Mouse (Mus musculus) heart, postnatal 0 days (tissue): ENCODE data around the gene Ccdc93.

Experiments used
- CTCF ChIP-seq: IDR thresholded peaks from 2 replicates; pipeline ENCODE4 v1.5.1; 2016; ENCODE audit warnings: antibody characterized with exemption, control low read depth, low read depth
- EP300 ChIP-seq: IDR thresholded peaks from 2 replicates; pipeline ENCODE4 v1.6.1; 2016; ENCODE audit warnings: antibody characterized with exemption, low read depth

GRCm38 (mm10) chr1:121396501-121396900, 34.3 kb upstream of the Ccdc93 start:
- TF ChIP-seq CTCF: no peak
- no peak for TF ChIP-seq EP300
